In genomic region chr2:152344361-152344760, GRCm38 (mm10) we compare ENCODE assay signal across 7 mouse cellular contexts. TPM values are rescaled to one million over a fixed set of nuclear protein-coding genes. Genes with fewer than 3 reads are reported as not detected.
DNase-seq lines count a peak whose midpoint lies in the region; ATAC-seq and TF ChIP-seq lines count a peak whose summit lies in the region.

No protein-coding gene starts in this region.

- peaks cover 33% of the 10 kb centered on the region for H3K27me3 ChIP-seq in embryonic facial prominence, embryonic 10.5 days (replicated peaks; ENCODE audit: low read depth, poor library complexity, severe bottlenecking)
- H3K27me3 ChIP-seq in hindbrain, embryonic 12.5 days: peaks cover 13% of the 10 kb centered on the region
- no peaks in the 10 kb centered on the region for H3K27me3 ChIP-seq in lung, embryonic 15.5 days
- no peaks in the 10 kb centered on the region for H3K27me3 ChIP-seq in stomach, embryonic 15.5 days (replicated peaks)

- H3K4me2 ChIP-seq in hindbrain, embryonic 12.5 days (replicated peaks): peak overlapping the region; percentile 93
- H3K4me2 ChIP-seq in lung, embryonic 15.5 days: peak overlapping the region; percentile 89
- H3K4me2 ChIP-seq in stomach, embryonic 15.5 days: peak overlapping the region; percentile 90

- in situ Hi-C loops in ES-E14 (cut with MboI; ENCODE audit: low sequenced_read_pairs in 2 of 2, unreplicated experiment in 2 of 2): no loop called here

- peak overlapping the region; percentile 83 to 93 for H3K4me3 ChIP-seq in ES-E14 (ENCODE audit: insufficient read depth in 1 of 2, low read depth in 1 of 2, low read length in 2 of 2, poor library complexity in 1 of 2, severe bottlenecking in 1 of 2)
- H3K4me3 ChIP-seq in embryonic facial prominence, embryonic 10.5 days: peak overlapping the region; percentile 71
- peak overlapping the region; percentile 52 for H3K4me3 ChIP-seq in hindbrain, embryonic 12.5 days
- peak overlapping the region; percentile 50 for H3K4me3 ChIP-seq in lung, embryonic 15.5 days
- H3K4me3 ChIP-seq in stomach, embryonic 15.5 days (replicated peaks): peak overlapping the region; percentile 52

- H3K9me3 ChIP-seq in ES-E14 (ENCODE audit: control insufficient read depth, insufficient read depth, low read depth, low read length): no peaks in the 10 kb centered on the region
- no peaks in the 10 kb centered on the region for H3K9me3 ChIP-seq in embryonic facial prominence, embryonic 10.5 days
- H3K9me3 ChIP-seq in hindbrain, embryonic 12.5 days (replicated peaks): no peaks in the 10 kb centered on the region
- H3K9me3 ChIP-seq in lung, embryonic 15.5 days: no peaks in the 10 kb centered on the region
- no peaks in the 10 kb centered on the region for H3K9me3 ChIP-seq in stomach, embryonic 15.5 days

- 12% methylated on average over 10 of the region's 10 CpGs for WGBS in embryonic facial prominence, embryonic 10.5 days
- WGBS in hindbrain, embryonic 12.5 days: 11% methylated on average over 10 of the region's 10 CpGs
- 10% methylated on average over 10 of the region's 10 CpGs for WGBS in lung, embryonic 15.5 days
- 12% methylated on average over 10 of the region's 10 CpGs for WGBS in stomach, embryonic 15.5 days

- no peak for DNase-seq in ES-E14 (ENCODE audit: low read depth, low spot score)
- no peak for DNase-seq in embryonic facial prominence, embryonic 10.5 days (ENCODE audit: low spot score)
- no peak for DNase-seq in adrenal gland, adult 8-10 months
- DNase-seq in gastrocnemius, postnatal 4 days (ENCODE audit: low spot score in 2 of 2): no peak

- H3K9ac ChIP-seq in ES-E14 (ENCODE audit: insufficient read depth, low read depth, low read length, poor library complexity, severe bottlenecking): peak overlapping the region; percentile 49
- peak overlapping the region; percentile 60 for H3K9ac ChIP-seq in hindbrain, embryonic 12.5 days
- H3K9ac ChIP-seq in lung, embryonic 15.5 days: peak overlapping the region; percentile 52; the same call in 1 of the 2 replicates
- no peak overlapping the region; the same call in 1 of the 2 replicates for H3K9ac ChIP-seq in stomach, embryonic 15.5 days

- H3K36me3 ChIP-seq in ES-E14 (ENCODE audit: control insufficient read depth, insufficient read depth, low read length, poor library complexity, severe bottlenecking): peaks cover 18% of the 10 kb centered on the region
- no peaks in the 10 kb centered on the region for H3K36me3 ChIP-seq in embryonic facial prominence, embryonic 10.5 days (replicated peaks)
- no peaks in the 10 kb centered on the region for H3K36me3 ChIP-seq in hindbrain, embryonic 12.5 days
- no peaks in the 10 kb centered on the region for H3K36me3 ChIP-seq in lung, embryonic 15.5 days
- H3K36me3 ChIP-seq in stomach, embryonic 15.5 days: no peaks in the 10 kb centered on the region

- peaks cover 7 to 16% of the 10 kb centered on the region in 2 experiments; a peak in 2 of 4 replicates for H3K4me1 ChIP-seq in ES-E14 (ENCODE audit: control insufficient read depth in 2 of 2, insufficient read depth in 2 of 2, low read length in 2 of 2, poor library complexity in 1 of 2)
- H3K4me1 ChIP-seq in embryonic facial prominence, embryonic 10.5 days: peaks cover 23% of the 10 kb centered on the region
- peaks cover 14% of the 10 kb centered on the region for H3K4me1 ChIP-seq in hindbrain, embryonic 12.5 days
- H3K4me1 ChIP-seq in lung, embryonic 15.5 days: peaks cover 11% of the 10 kb centered on the region
- H3K4me1 ChIP-seq in stomach, embryonic 15.5 days: peaks cover 11% of the 10 kb centered on the region

- peak; percentile 16; the same call in 1 of the 2 replicates for ATAC-seq in hindbrain, embryonic 12.5 days (ENCODE audit: low FRiP score)
- no peak for ATAC-seq in lung, embryonic 15.5 days (ENCODE audit: borderline replicate concordance, extremely low read depth, low FRiP score, low TSS enrichment)
- ATAC-seq in stomach, embryonic 15.5 days (ENCODE audit: insufficient read depth, low FRiP score, low read depth): no peak

- H3K27ac ChIP-seq in ES-E14 (ENCODE audit: insufficient read depth, low read depth, low read length, poor library complexity, severe bottlenecking): peak overlapping the region; percentile 77
- H3K27ac ChIP-seq in embryonic facial prominence, embryonic 10.5 days (replicated peaks): 0 out of 2 replicates have a peak overlapping the region, but pooled peaks have one; percentile 78
- no peak overlapping the region for H3K27ac ChIP-seq in hindbrain, embryonic 12.5 days
- no peak overlapping the region for H3K27ac ChIP-seq in lung, embryonic 15.5 days
- no peak overlapping the region for H3K27ac ChIP-seq in stomach, embryonic 15.5 days

TF ChIP-seq in ES-E14, 5 proteins besides CTCF, POLR2A, EP300 and RAD21:
- TF ChIP-seq ZC3H11A (IDR thresholded peaks at IDR 0.05; ENCODE audit: borderline replicate concordance, low read depth, low read length) (no peak), ZNF384 (IDR thresholded peaks at IDR 0.05; ENCODE audit: low read depth, low read length) (no peak), CHD2 (IDR thresholded peaks at IDR 0.05; ENCODE audit: low read depth, low read length) (no peak), MAFK (IDR thresholded peaks at IDR 0.05; ENCODE audit: insufficient read depth, low read depth, low read length) (no peak), HCFC1 (IDR thresholded peaks at IDR 0.05; ENCODE audit: borderline replicate concordance, insufficient read depth, low read length) (no peak)

RNA-seq across cellular contexts. Expression of gene Trib3, which starts 0.5 kb away (rescaled TPM):
- total RNA-seq in ES-E14 (2012; rRNA removed): 18.5 and 29.2 TPM in 2 replicates
- polyA plus RNA-seq in embryonic facial prominence, embryonic 10.5 days (2016; fragmentation: Nextera tagmentation; extraction: Ambion mirVana): 2.5 and 3.0 TPM in 2 replicates
- polyA plus RNA-seq in hindbrain, embryonic 12.5 days (2016; fragmentation: Nextera tagmentation; extraction: Ambion mirVana): 3.0 and 3.5 TPM in 2 replicates
- 4.1 and 5.0 TPM in 2 replicates for polyA plus RNA-seq in lung, embryonic 15.5 days (2015; fragmentation: Nextera tagmentation; extraction: Ambion mirVana)
- 2.1 and 2.2 TPM in 2 replicates for polyA plus RNA-seq in stomach, embryonic 15.5 days (2015; fragmentation: Nextera tagmentation; extraction: Ambion mirVana)
- 10 to 100 TPM in 2 of 4 experiments, 1 to 10 TPM in 2; 2.8 to 11.3 (median 6.9) TPM for total RNA-seq in adrenal gland, adult 8-10 months (2022)
- 1 to 10 TPM; 1.4 to 1.7 TPM for total RNA-seq in gastrocnemius, postnatal 4 days (2021)

RNA-seq across cellular contexts. Expression of gene Rbck1, which starts 11.9 kb away (rescaled TPM):
- 69.9 and 113 TPM in 2 replicates for total RNA-seq in ES-E14 (2012; rRNA removed)
- 96.2 and 98.1 TPM in 2 replicates for polyA plus RNA-seq in embryonic facial prominence, embryonic 10.5 days (2016; fragmentation: Nextera tagmentation; extraction: Ambion mirVana)
- polyA plus RNA-seq in hindbrain, embryonic 12.5 days (2016; fragmentation: Nextera tagmentation; extraction: Ambion mirVana): 91.5 and 91.9 TPM in 2 replicates
- 89.7 and 94.4 TPM in 2 replicates for polyA plus RNA-seq in lung, embryonic 15.5 days (2015; fragmentation: Nextera tagmentation; extraction: Ambion mirVana)
- 81.9 and 86.5 TPM in 2 replicates for polyA plus RNA-seq in stomach, embryonic 15.5 days (2015; fragmentation: Nextera tagmentation; extraction: Ambion mirVana)
- total RNA-seq in adrenal gland, adult 8-10 months (2022): 100 to 1,000 TPM; 120 to 169 (median 145) TPM
- 10 to 100 TPM; 60.1 to 67.8 TPM for total RNA-seq in gastrocnemius, postnatal 4 days (2021)

RNA-seq across cellular contexts. Expression of gene Nrsn2, which starts 32.1 kb away (rescaled TPM):
- total RNA-seq in ES-E14 (2012; rRNA removed): 2.1 and 3.3 TPM in 2 replicates
- 0.87 and 2.5 TPM in 2 replicates for polyA plus RNA-seq in embryonic facial prominence, embryonic 10.5 days (2016; fragmentation: Nextera tagmentation; extraction: Ambion mirVana)
- polyA plus RNA-seq in hindbrain, embryonic 12.5 days (2016; fragmentation: Nextera tagmentation; extraction: Ambion mirVana): 14.4 and 15.0 TPM in 2 replicates
- 0.14 and 0.36 TPM in 2 replicates for polyA plus RNA-seq in lung, embryonic 15.5 days (2015; fragmentation: Nextera tagmentation; extraction: Ambion mirVana)
- polyA plus RNA-seq in stomach, embryonic 15.5 days (2015; fragmentation: Nextera tagmentation; extraction: Ambion mirVana): 2.0 and 2.3 TPM in 2 replicates
- total RNA-seq in adrenal gland, adult 8-10 months (2022): 10 to 100 TPM in 1 of 4 experiments, 1 to 10 TPM in 3; 5.3 to 11.3 (median 8.1) TPM
- total RNA-seq in gastrocnemius, postnatal 4 days (2021): under 1 TPM in 1 of 2 experiments, not detected in 1; 0.23 TPM

RNA-seq across cellular contexts. Expression of gene Tbc1d20, which starts 50.7 kb away (rescaled TPM):
- 18.7 and 20.2 TPM in 2 replicates for total RNA-seq in ES-E14 (2012; rRNA removed)
- polyA plus RNA-seq in embryonic facial prominence, embryonic 10.5 days (2016; fragmentation: Nextera tagmentation; extraction: Ambion mirVana): 30.8 and 32.0 TPM in 2 replicates
- polyA plus RNA-seq in hindbrain, embryonic 12.5 days (2016; fragmentation: Nextera tagmentation; extraction: Ambion mirVana): 41.5 and 43.5 TPM in 2 replicates
- polyA plus RNA-seq in lung, embryonic 15.5 days (2015; fragmentation: Nextera tagmentation; extraction: Ambion mirVana): 37.3 and 40.3 TPM in 2 replicates
- polyA plus RNA-seq in stomach, embryonic 15.5 days (2015; fragmentation: Nextera tagmentation; extraction: Ambion mirVana): 37.8 and 39.8 TPM in 2 replicates
- total RNA-seq in adrenal gland, adult 8-10 months (2022): 100 to 1,000 TPM; 143 to 157 (median 143) TPM
- 10 to 100 TPM; 50.3 to 50.5 TPM for total RNA-seq in gastrocnemius, postnatal 4 days (2021)

RNA-seq across cellular contexts. Expression of gene Sox12, which starts 53.5 kb away (rescaled TPM):
- total RNA-seq in ES-E14 (2012; rRNA removed): 7.4 and 9.1 TPM in 2 replicates
- polyA plus RNA-seq in embryonic facial prominence, embryonic 10.5 days (2016; fragmentation: Nextera tagmentation; extraction: Ambion mirVana): 10.6 and 11.5 TPM in 2 replicates
- polyA plus RNA-seq in hindbrain, embryonic 12.5 days (2016; fragmentation: Nextera tagmentation; extraction: Ambion mirVana): 19.5 and 19.6 TPM in 2 replicates
- polyA plus RNA-seq in lung, embryonic 15.5 days (2015; fragmentation: Nextera tagmentation; extraction: Ambion mirVana): 10.5 and 11.3 TPM in 2 replicates
- 7.2 and 8.0 TPM in 2 replicates for polyA plus RNA-seq in stomach, embryonic 15.5 days (2015; fragmentation: Nextera tagmentation; extraction: Ambion mirVana)
- 10 to 100 TPM in 3 of 4 experiments, 1 to 10 TPM in 1; 9.9 to 16.8 (median 12.6) TPM for total RNA-seq in adrenal gland, adult 8-10 months (2022)
- 10 to 100 TPM; 17.6 TPM for total RNA-seq in gastrocnemius, postnatal 4 days (2021)

Comparison
In these comparisons a context has a peak if more than half of its experiments do, and no peak if none do; other contexts are left out.
1. H3K27ac ChIP-seq: peak in ES-E14 (single experiment) and embryonic facial prominence, embryonic 10.5 days (single experiment); none in hindbrain, embryonic 12.5 days (single experiment), lung, embryonic 15.5 days (single experiment) and stomach, embryonic 15.5 days (single experiment).
2. Peak in every context shown above with its lines, with median percentiles within 50 percentile points of each other: H3K4me3 ChIP-seq and H3K4me2 ChIP-seq.